Mouse (Mus musculus): ENCODE measurements around the gene E130116L18Rik. TPM values are rescaled to one million over a fixed set of nuclear protein-coding genes. Genes with fewer than 3 reads are reported as not detected.

The E130116L18Rik gene
- total RNA-seq, 1 experiment: not detected

GRCm38 (mm10) chr5:25188802-25189201 lies 34.2 kb downstream of the E130116L18Rik start:
- Histone ChIP-seq H3K36me3 (ENCODE audit: control insufficient read depth, insufficient read depth, low read length, poor library complexity, severe bottlenecking) (no peaks in the 10 kb centered on the region), H3K9me3 (ENCODE audit: control insufficient read depth, insufficient read depth, low read depth, low read length) (no peaks in the 10 kb centered on the region), H3K9ac (ENCODE audit: insufficient read depth, low read depth, low read length, poor library complexity, severe bottlenecking) (no peak overlapping the region), H3K27ac (ENCODE audit: insufficient read depth, low read depth, low read length, poor library complexity, severe bottlenecking) (no peak overlapping the region), H3K4me3 (ENCODE audit: insufficient read depth in 1 of 2, low read depth in 1 of 2, low read length in 2 of 2, poor library complexity in 1 of 2, severe bottlenecking in 1 of 2) (no peak overlapping the region), H3K4me1 (ENCODE audit: control insufficient read depth in 2 of 2, insufficient read depth in 2 of 2, low read length in 2 of 2, poor library complexity in 1 of 2) (no peaks in the 10 kb centered on the region)
- DNase-seq (ENCODE audit: low read depth, low spot score): no peak
- TF ChIP-seq ZC3H11A (IDR thresholded peaks at IDR 0.05; ENCODE audit: borderline replicate concordance, low read depth, low read length) (peak; percentile 50; the same call in 1 of the 2 replicates), MAFK (IDR thresholded peaks at IDR 0.05; ENCODE audit: insufficient read depth, low read depth, low read length) (no peak), ZNF384 (IDR thresholded peaks at IDR 0.05; ENCODE audit: low read depth, low read length) (no peak)
- in situ Hi-C loops (cut with MboI; ENCODE audit: low sequenced_read_pairs in 2 of 2, unreplicated experiment in 2 of 2): no loop called here

GRCm38 (mm10) chr5:25187727-25188126 lies 35.2 kb downstream of the E130116L18Rik start:
- Histone ChIP-seq H3K36me3 (ENCODE audit: control insufficient read depth, insufficient read depth, low read length, poor library complexity, severe bottlenecking) (no peaks in the 10 kb centered on the region), H3K4me3 (ENCODE audit: insufficient read depth in 1 of 2, low read depth in 1 of 2, low read length in 2 of 2, poor library complexity in 1 of 2, severe bottlenecking in 1 of 2) (no peak overlapping the region), H3K9ac (ENCODE audit: insufficient read depth, low read depth, low read length, poor library complexity, severe bottlenecking) (no peak overlapping the region), H3K27ac (ENCODE audit: insufficient read depth, low read depth, low read length, poor library complexity, severe bottlenecking) (no peak overlapping the region), H3K4me1 (ENCODE audit: control insufficient read depth in 2 of 2, insufficient read depth in 2 of 2, low read length in 2 of 2, poor library complexity in 1 of 2) (no peaks in the 10 kb centered on the region), H3K9me3 (ENCODE audit: control insufficient read depth, insufficient read depth, low read depth, low read length) (no peaks in the 10 kb centered on the region)
- in situ Hi-C loops (cut with MboI; ENCODE audit: low sequenced_read_pairs in 2 of 2, unreplicated experiment in 2 of 2): no loop called here
- TF ChIP-seq ZNF384 (IDR thresholded peaks at IDR 0.05; ENCODE audit: low read depth, low read length) (no peak), ZC3H11A (IDR thresholded peaks at IDR 0.05; ENCODE audit: borderline replicate concordance, low read depth, low read length) (no peak), MAFK (IDR thresholded peaks at IDR 0.05; ENCODE audit: insufficient read depth, low read depth, low read length) (no peak), CHD2 (IDR thresholded peaks at IDR 0.05; ENCODE audit: low read depth, low read length) (no peak), HCFC1 (IDR thresholded peaks at IDR 0.05; ENCODE audit: borderline replicate concordance, insufficient read depth, low read length) (no peak)
- no peak for DNase-seq (ENCODE audit: low read depth, low spot score)

- Histone ChIP-seq H3K9ac (ENCODE audit: insufficient read depth, low read depth, low read length, poor library complexity, severe bottlenecking) (no peak overlapping the region), H3K4me1 (ENCODE audit: control insufficient read depth in 2 of 2, insufficient read depth in 2 of 2, low read length in 2 of 2, poor library complexity in 1 of 2) (no peaks in the 10 kb centered on the region), H3K27ac (ENCODE audit: insufficient read depth, low read depth, low read length, poor library complexity, severe bottlenecking) (no peak overlapping the region)
These were observed 38.4 kb downstream of the E130116L18Rik start for GRCm38 (mm10) chr5:25184594-25184993.

DNA sequence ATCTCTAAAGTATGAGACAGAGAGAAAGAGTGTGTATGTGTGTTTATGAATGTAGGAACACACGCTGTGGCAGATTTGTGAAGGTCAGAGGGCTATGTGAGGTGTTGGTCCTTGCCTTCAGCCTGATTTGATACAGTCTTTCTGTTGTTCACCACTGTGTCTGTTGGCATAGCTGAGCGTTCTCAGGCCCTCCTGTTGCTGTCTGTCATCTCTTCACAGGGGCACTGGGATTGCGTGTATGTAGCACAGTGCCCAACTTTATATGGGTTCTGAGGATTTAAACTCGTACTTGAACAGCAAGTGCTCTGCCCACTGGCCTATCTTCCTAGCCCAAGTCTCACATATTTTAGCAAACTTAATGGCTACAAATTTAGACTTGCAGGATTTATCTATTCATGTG lies 39.4 kb downstream of the E130116L18Rik start:
- no peak for DNase-seq (ENCODE audit: low read depth, low spot score)
- in situ Hi-C loops (cut with MboI; ENCODE audit: low sequenced_read_pairs in 2 of 2, unreplicated experiment in 2 of 2): no loop called here

More at GRCm38 (mm10) chr5:25184594-25184993, 38.4 kb downstream of the E130116L18Rik start:
- no peak for TF ChIP-seq ZC3H11A (IDR thresholded peaks at IDR 0.05; ENCODE audit: borderline replicate concordance, low read depth, low read length)
- no peak for TF ChIP-seq CHD2 (IDR thresholded peaks at IDR 0.05; ENCODE audit: low read depth, low read length)
- no peak for TF ChIP-seq HCFC1 (IDR thresholded peaks at IDR 0.05; ENCODE audit: borderline replicate concordance, insufficient read depth, low read length)
- no peak for TF ChIP-seq MAFK (IDR thresholded peaks at IDR 0.05; ENCODE audit: insufficient read depth, low read depth, low read length)
- no peak for TF ChIP-seq ZNF384 (IDR thresholded peaks at IDR 0.05; ENCODE audit: low read depth, low read length)
- DNase-seq (ENCODE audit: low read depth, low spot score): no peak
- in situ Hi-C loops (cut with MboI; ENCODE audit: low sequenced_read_pairs in 2 of 2, unreplicated experiment in 2 of 2): no loop called here
- Histone ChIP-seq H3K36me3 (ENCODE audit: control insufficient read depth, insufficient read depth, low read length, poor library complexity, severe bottlenecking) (no peaks in the 10 kb centered on the region), H3K9me3 (ENCODE audit: control insufficient read depth, insufficient read depth, low read depth, low read length) (no peaks in the 10 kb centered on the region), H3K4me3 (ENCODE audit: insufficient read depth in 1 of 2, low read depth in 1 of 2, low read length in 2 of 2, poor library complexity in 1 of 2, severe bottlenecking in 1 of 2) (no peak overlapping the region)

DNA sequence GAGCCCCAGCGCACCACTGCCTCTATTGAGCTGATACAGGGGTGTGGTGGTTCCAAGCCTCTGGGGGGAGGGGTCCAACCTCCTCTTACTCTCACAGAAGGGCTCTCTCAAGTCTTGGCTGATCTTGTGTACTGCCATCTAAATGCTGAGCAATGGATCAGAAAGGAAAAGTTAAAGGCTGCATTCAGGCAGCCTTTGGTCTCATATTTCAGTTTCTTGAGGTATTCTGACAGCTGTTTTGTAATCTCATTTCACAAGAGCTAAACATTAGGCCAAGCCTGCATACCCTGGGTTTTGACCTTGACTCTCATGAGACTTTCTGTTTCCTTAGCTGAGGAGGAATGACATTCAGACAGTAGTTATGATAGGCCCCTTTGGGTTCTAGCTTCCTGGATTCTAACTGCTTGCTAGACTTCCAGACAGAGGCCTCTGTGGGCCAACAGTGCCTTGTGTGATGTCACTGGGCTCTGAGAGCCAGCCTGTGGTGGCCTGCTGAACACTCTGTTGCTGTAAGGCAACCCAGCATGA lies 41.9 kb downstream of the E130116L18Rik start, which contains the start of gene Galntl5:
Galntl5 (plus strand) TSS at position 457 of the 528 bp plus-strand sequence.
- no peak within 1 kb of the TSS for H3K4me3 ChIP-seq (ENCODE audit: insufficient read depth in 1 of 2, low read depth in 1 of 2, low read length in 2 of 2, poor library complexity in 1 of 2, severe bottlenecking in 1 of 2)
- no peak for DNase-seq (ENCODE audit: low read depth, low spot score)
- no peak within 1 kb of the TSS for H3K9ac ChIP-seq (ENCODE audit: insufficient read depth, low read depth, low read length, poor library complexity, severe bottlenecking)
- H3K36me3 ChIP-seq (ENCODE audit: control insufficient read depth, insufficient read depth, low read length, poor library complexity, severe bottlenecking): no peaks in the 10 kb centered on the region
- H3K27ac ChIP-seq (ENCODE audit: insufficient read depth, low read depth, low read length, poor library complexity, severe bottlenecking): no peak within 1 kb of the TSS
- no peaks in the 10 kb centered on the region for H3K9me3 ChIP-seq (ENCODE audit: control insufficient read depth, insufficient read depth, low read depth, low read length)
- in situ Hi-C loops (cut with MboI; ENCODE audit: low sequenced_read_pairs in 2 of 2, unreplicated experiment in 2 of 2): no loop called here
- no peaks in the 10 kb centered on the region for H3K4me1 ChIP-seq (ENCODE audit: control insufficient read depth in 2 of 2, insufficient read depth in 2 of 2, low read length in 2 of 2, poor library complexity in 1 of 2)
- TF ChIP-seq CHD2 (IDR thresholded peaks at IDR 0.05; ENCODE audit: low read depth, low read length) (no peak), ZC3H11A (IDR thresholded peaks at IDR 0.05; ENCODE audit: borderline replicate concordance, low read depth, low read length) (no peak), HCFC1 (IDR thresholded peaks at IDR 0.05; ENCODE audit: borderline replicate concordance, insufficient read depth, low read length) (no peak), MAFK (IDR thresholded peaks at IDR 0.05; ENCODE audit: insufficient read depth, low read depth, low read length) (no peak), ZNF384 (IDR thresholded peaks at IDR 0.05; ENCODE audit: low read depth, low read length) (no peak)

More for the DNA sequence above, 39.4 kb downstream of the E130116L18Rik start:
- no peaks in the 10 kb centered on the region for H3K4me1 ChIP-seq (ENCODE audit: control insufficient read depth in 2 of 2, insufficient read depth in 2 of 2, low read length in 2 of 2, poor library complexity in 1 of 2)
- H3K9me3 ChIP-seq (ENCODE audit: control insufficient read depth, insufficient read depth, low read depth, low read length): no peaks in the 10 kb centered on the region
- no peak overlapping the region for H3K9ac ChIP-seq (ENCODE audit: insufficient read depth, low read depth, low read length, poor library complexity, severe bottlenecking)
- no peak for TF ChIP-seq MAFK (IDR thresholded peaks at IDR 0.05; ENCODE audit: insufficient read depth, low read depth, low read length)
- TF ChIP-seq ZC3H11A (IDR thresholded peaks at IDR 0.05; ENCODE audit: borderline replicate concordance, low read depth, low read length): no peak
- TF ChIP-seq HCFC1 (IDR thresholded peaks at IDR 0.05; ENCODE audit: borderline replicate concordance, insufficient read depth, low read length): no peak
- no peak for TF ChIP-seq CHD2 (IDR thresholded peaks at IDR 0.05; ENCODE audit: low read depth, low read length)
- TF ChIP-seq ZNF384 (IDR thresholded peaks at IDR 0.05; ENCODE audit: low read depth, low read length): no peak
- no peak overlapping the region for H3K27ac ChIP-seq (ENCODE audit: insufficient read depth, low read depth, low read length, poor library complexity, severe bottlenecking)
- H3K4me3 ChIP-seq (ENCODE audit: insufficient read depth in 1 of 2, low read depth in 1 of 2, low read length in 2 of 2, poor library complexity in 1 of 2, severe bottlenecking in 1 of 2): no peak overlapping the region
- H3K36me3 ChIP-seq (ENCODE audit: control insufficient read depth, insufficient read depth, low read length, poor library complexity, severe bottlenecking): no peaks in the 10 kb centered on the region
